Mouse (Mus musculus) brown adipose tissue, adult 24 weeks (tissue): ENCODE data around the gene Borcs6. TPM values are rescaled to one million over a fixed set of nuclear protein-coding genes. Genes with fewer than 3 reads are reported as not detected.

Experiments used
- H3K27ac ChIP-seq: fragments of 200-500 bp; replicated peaks from 2 replicates; pipeline ENCODE4 v1.5.1; 2012; ENCODE audit warnings: low read depth, mild to moderate bottlenecking, low read length
- H3K4me1 ChIP-seq: fragments of 200-500 bp; 2 replicates; pipeline ENCODE4 v1.6.1; 2012; ENCODE audit warnings: low read length, mixed read lengths; ENCODE audit not compliant: control insufficient read depth, insufficient read depth, insufficient read length
- H3K4me3 ChIP-seq: fragments of 200-500 bp; 2 replicates; pipeline ENCODE4 v1.5.1; 2012; ENCODE audit warnings: low read depth, mild to moderate bottlenecking, low read length, moderate library complexity; ENCODE audit not compliant: insufficient read depth
- polyA plus RNA-seq: library from polyadenylated mRNA; stranded (reverse); fragments of >200 nt; gene quantifications from 2 replicates; pipeline ENCODE4 v1.2.4, GENCODE M21; 2012; ENCODE audit not compliant: missing spikeins, insufficient read depth, insufficient read length

The Borcs6 gene
- polyA plus RNA-seq, 1 experiment = 8.3 TPM

- Histone ChIP-seq H3K4me3 (peak overlapping the region; percentile 96), H3K27ac (0 out of 2 replicates have a peak overlapping the region, but pooled peaks have one; percentile 6), H3K4me1 (peaks cover 17% of the 10 kb centered on the region)
These were observed 1.9 kb downstream of the Borcs6 start for GRCm38 (mm10) chr11:69061255-69061912.

GRCm38 (mm10) chr11:69062194-69062760, 2.8 kb downstream of the Borcs6 start:
- Histone ChIP-seq H3K4me3 (peak overlapping the region; percentile 48), H3K27ac (peak overlapping the region; percentile 39; the same call in 1 of the 2 replicates), H3K4me1 (peaks cover 18% of the 10 kb centered on the region)

GRCm38 (mm10) chr11:69062761-69063224, 3.3 kb downstream of the Borcs6 start:
- H3K27ac ChIP-seq = peak overlapping the region; percentile 78
- peak overlapping the region; percentile 63 for H3K4me3 ChIP-seq
- peaks cover 18% of the 10 kb centered on the region for H3K4me1 ChIP-seq

- peak overlapping the region; percentile 78 for H3K27ac ChIP-seq
- peak overlapping the region; percentile 88 for H3K4me3 ChIP-seq
- peaks cover 18% of the 10 kb centered on the region for H3K4me1 ChIP-seq
These were observed 4.1 kb downstream of the Borcs6 start for GRCm38 (mm10) chr11:69063413-69064201.

- H3K4me1 ChIP-seq = peaks cover 18% of the 10 kb centered on the region
- H3K4me3 ChIP-seq = peak overlapping the region; percentile 88
- H3K27ac ChIP-seq = peak overlapping the region; percentile 40
These were observed 5.0 kb downstream of the Borcs6 start for GRCm38 (mm10) chr11:69064259-69065133.

- no peak overlapping the region for H3K4me3 ChIP-seq
- no peak overlapping the region for H3K27ac ChIP-seq
- H3K4me1 ChIP-seq = peaks cover 18% of the 10 kb centered on the region
These were observed 5.9 kb downstream of the Borcs6 start for GRCm38 (mm10) chr11:69065394-69065925.

GRCm38 (mm10) chr11:69066163-69066861, 6.8 kb downstream of the Borcs6 start:
- H3K4me1 ChIP-seq = peaks cover 10% of the 10 kb centered on the region
- H3K27ac ChIP-seq = no peak overlapping the region
- H3K4me3 ChIP-seq = peak overlapping the region; percentile 38

GRCm38 (mm10) chr11:69066956-69067355, 7.4 kb downstream of the Borcs6 start:
- Histone ChIP-seq H3K27ac (peak overlapping the region; percentile 32; the same call in 1 of the 2 replicates), H3K4me1 (peaks cover 9% of the 10 kb centered on the region; the same call in 1 of the 2 replicates), H3K4me3 (peak overlapping the region; percentile 38; the same call in 1 of the 2 replicates)

- Histone ChIP-seq H3K27ac (no peak overlapping the region), H3K4me1 (peaks cover 9% of the 10 kb centered on the region; the same call in 1 of the 2 replicates), H3K4me3 (no peak overlapping the region)
These were observed 8.1 kb downstream of the Borcs6 start for GRCm38 (mm10) chr11:69067601-69068000.

- Histone ChIP-seq H3K27ac (peak overlapping the region; percentile 79), H3K4me1 (peaks cover 5% of the 10 kb centered on the region; the same call in 1 of the 2 replicates), H3K4me3 (peak overlapping the region; percentile 81)
These were observed 10.6 kb downstream of the Borcs6 start for GRCm38 (mm10) chr11:69070093-69070492.

GRCm38 (mm10) chr11:69070590-69071222, 11.2 kb downstream of the Borcs6 start, which contains the start of gene Tmem107:
Gene Tmem107 (plus strand): TSS chr11:69070806.
- peak within 1 kb of the TSS; percentile 81 for H3K4me3 ChIP-seq
- H3K27ac ChIP-seq = peak within 1 kb of the TSS; percentile 79
- peaks cover 5% of the 10 kb centered on the region; the same call in 1 of the 2 replicates for H3K4me1 ChIP-seq

- no peak overlapping the region; the same call in 1 of the 2 replicates for H3K27ac ChIP-seq
- peaks cover 2% of the 10 kb centered on the region; the same call in 1 of the 2 replicates for H3K4me1 ChIP-seq
These were observed 11.7 kb downstream of the Borcs6 start for GRCm38 (mm10) chr11:69071262-69071661.

GRCm38 (mm10) chr11:69072234-69072633, 12.7 kb downstream of the Borcs6 start:
- Histone ChIP-seq H3K27ac (no peak overlapping the region), H3K4me3 (no peak overlapping the region; the same call in 1 of the 2 replicates), H3K4me1 (no peaks in the 10 kb centered on the region)

More at GRCm38 (mm10) chr11:69071262-69071661, 11.7 kb downstream of the Borcs6 start:
- peak overlapping the region; percentile 81 for H3K4me3 ChIP-seq
